Mouse (Mus musculus) MEL (cell line): Measurements from ENCODE around the gene Tmem104. TPM values are rescaled to one million over a fixed set of nuclear protein-coding genes. Genes with fewer than 3 reads are reported as not detected.

Source experiments
- DNase-seq: peaks from one replicate; pipeline ENCODE4 v3.0.0; 2011; ENCODE audit warnings: low read depth, low spot score
- H3K27ac ChIP-seq: 2 replicates; pipeline ENCODE4 v1.5.1; 2012; ENCODE audit warnings: low read depth, mild to moderate bottlenecking, control low read depth, low read length, moderate library complexity; ENCODE audit not compliant: control insufficient read depth
- H3K27me3 ChIP-seq, 2 experiments: fragments of 150-350 bp in 1 of 2; sonication (generic) in 1 of 2; 2 replicates each; pipeline ENCODE4 v1.6.1; 2012; ENCODE audit warnings: low read length in 2 of 2, mild to moderate bottlenecking in 2 of 2, improper control_type of control experiment in 1 of 2, moderate library complexity in 1 of 2; ENCODE audit not compliant: insufficient read depth in 2 of 2, control insufficient read depth in 1 of 2
- H3K36me3 ChIP-seq, 2 experiments: 2 replicates each; pipeline ENCODE4 v1.6.1; 2012 to 2014; ENCODE audit warnings: low read length in 2 of 2, improper control_type of control experiment in 1 of 2, inconsistent platforms in 1 of 2, mild to moderate bottlenecking in 1 of 2; ENCODE audit not compliant: insufficient read depth in 2 of 2, control insufficient read depth in 1 of 2
- H3K4me1 ChIP-seq, 2 experiments: fragments of 150-350 bp in 1 of 2; sonication (generic) in 1 of 2; 2 replicates each; pipeline ENCODE4 v1.6.1; 2012; ENCODE audit warnings: low read length in 2 of 2, improper control_type of control experiment in 1 of 2, mild to moderate bottlenecking in 1 of 2; ENCODE audit not compliant: insufficient read depth in 2 of 2, control insufficient read depth in 1 of 2
- H3K4me3 ChIP-seq, 2 experiments: fragments of 150-350 bp in 1 of 2; sonication (generic) in 1 of 2; 2 replicates each; pipeline ENCODE4 v1.5.1; 2012; ENCODE audit warnings: low read depth in 2 of 2, low read length in 2 of 2, mild to moderate bottlenecking in 2 of 2, moderate library complexity in 2 of 2, control low read depth in 1 of 2, improper control_type of control experiment in 1 of 2; ENCODE audit not compliant: control insufficient read depth in 1 of 2, insufficient read depth in 1 of 2
- H3K79me2 ChIP-seq: 2 replicates; pipeline ENCODE4 v1.6.1; 2012; ENCODE audit warnings: mild to moderate bottlenecking, low read length, moderate library complexity; ENCODE audit not compliant: control insufficient read depth, poor library complexity, insufficient read depth
- H3K9ac ChIP-seq: 2 replicates; pipeline ENCODE4 v1.6.1; 2012; ENCODE audit warnings: low read depth, mild to moderate bottlenecking, control low read depth, low read length, moderate library complexity; ENCODE audit not compliant: control insufficient read depth, poor library complexity, severe bottlenecking
- H3K9me3 ChIP-seq: fragments of 150-350 bp; sonication (generic); replicated peaks from 2 replicates; pipeline ENCODE4 v1.6.1; 2012; ENCODE audit warnings: mild to moderate bottlenecking, low read length, improper control_type of control experiment, moderate library complexity; ENCODE audit not compliant: insufficient read depth
- CHD1 ChIP-seq: IDR thresholded peaks from 2 replicates; pipeline ENCODE4 v1.6.1; 2012; ENCODE audit warnings: low read depth, mild to moderate bottlenecking, inconsistent platforms, low read length, improper control_type of control experiment
- CHD2 ChIP-seq: IDR thresholded peaks from 2 replicates; pipeline ENCODE4 v1.6.1; 2011; ENCODE audit warnings: low read length, improper control_type of control experiment
- E2F4 ChIP-seq: IDR thresholded peaks from 2 replicates; pipeline ENCODE4 v1.6.1; 2011; ENCODE audit warnings: low read depth, low read length, improper control_type of control experiment, borderline replicate concordance
- ELF1 ChIP-seq: IDR thresholded peaks from 2 replicates; pipeline ENCODE4 v1.6.1; 2014; ENCODE audit warnings: low read depth, mild to moderate bottlenecking, inconsistent platforms, low read length, improper control_type of control experiment, moderate library complexity
- EP300 ChIP-seq, 2 experiments: IDR thresholded peaks; 2 replicates each; pipeline ENCODE4 v1.6.1; 2011; ENCODE audit warnings: improper control_type of control experiment in 2 of 2, low read length in 2 of 2, low read depth in 1 of 2, mild to moderate bottlenecking in 1 of 2
- ETS1 ChIP-seq: IDR thresholded peaks from 2 replicates; pipeline ENCODE4 v1.6.1; 2012; ENCODE audit warnings: low read depth, mild to moderate bottlenecking, inconsistent platforms, low read length, improper control_type of control experiment, moderate library complexity
- GABPA ChIP-seq: IDR thresholded peaks from 2 replicates; pipeline ENCODE4 v1.6.1; 2012; ENCODE audit warnings: low read depth, mild to moderate bottlenecking, inconsistent platforms, low read length, improper control_type of control experiment, moderate library complexity
- HCFC1 ChIP-seq: IDR thresholded peaks from 2 replicates; pipeline ENCODE4 v1.6.1; 2012; ENCODE audit warnings: low read depth, mild to moderate bottlenecking, inconsistent platforms, low read length, improper control_type of control experiment, moderate library complexity
- KAT2A ChIP-seq: conservative IDR thresholded peaks from 2 replicates; pipeline ENCODE4 v1.6.1; 2012; ENCODE audit warnings: low read depth, low read length, improper control_type of control experiment, inconsistent platforms
- MAFK ChIP-seq: IDR thresholded peaks from 2 replicates; pipeline ENCODE4 v1.6.1; 2011; ENCODE audit warnings: low read depth, mild to moderate bottlenecking, low read length, improper control_type of control experiment, borderline replicate concordance
- MAZ ChIP-seq: IDR thresholded peaks from 2 replicates; pipeline ENCODE4 v1.6.1; 2012; ENCODE audit warnings: low read depth, mild to moderate bottlenecking, inconsistent platforms, low read length, improper control_type of control experiment
- MYB ChIP-seq: IDR thresholded peaks from 2 replicates; pipeline ENCODE4 v1.6.1; 2011; ENCODE audit warnings: mild to moderate bottlenecking, low read depth, low read length, improper control_type of control experiment
- RAD21 ChIP-seq: IDR thresholded peaks from 2 replicates; pipeline ENCODE4 v1.6.1; 2011; ENCODE audit warnings: mild to moderate bottlenecking, low read depth, low read length, improper control_type of control experiment
- SMC3 ChIP-seq: IDR thresholded peaks from 2 replicates; pipeline ENCODE4 v1.6.1; 2011; ENCODE audit warnings: low read depth, low read length, improper control_type of control experiment
- TAL1 ChIP-seq: IDR thresholded peaks from 2 replicates; pipeline ENCODE4 v1.6.1; 2012; ENCODE audit warnings: mild to moderate bottlenecking, inconsistent platforms, low read length, moderate library complexity, mixed read lengths
- TBP ChIP-seq: IDR thresholded peaks from 2 replicates; pipeline ENCODE4 v1.8.0; 2011; ENCODE audit warnings: low read depth, low read length, improper control_type of control experiment
- UBTF ChIP-seq: IDR thresholded peaks from 2 replicates; pipeline ENCODE4 v1.6.1; 2012; ENCODE audit warnings: low read depth, mild to moderate bottlenecking, inconsistent platforms, low read length, improper control_type of control experiment, moderate library complexity, borderline replicate concordance; ENCODE audit not compliant: insufficient read depth
- USF2 ChIP-seq, 2 experiments: IDR thresholded peaks; 2 replicates each; pipeline ENCODE4 v1.6.1; 2011 to 2012; ENCODE audit warnings: improper control_type of control experiment in 2 of 2, low read length in 2 of 2, borderline replicate concordance in 1 of 2, inconsistent platforms in 1 of 2, low read depth in 1 of 2, mild to moderate bottlenecking in 1 of 2; ENCODE audit not compliant: insufficient read depth in 1 of 2
- ZKSCAN1 ChIP-seq: IDR thresholded peaks from 2 replicates; pipeline ENCODE4 v1.6.1; 2012; ENCODE audit warnings: low read depth, mild to moderate bottlenecking, inconsistent platforms, low read length, improper control_type of control experiment, moderate library complexity
- ZMIZ1 ChIP-seq: IDR thresholded peaks from 2 replicates; pipeline ENCODE4 v1.6.1; 2012; ENCODE audit warnings: low read depth, mild to moderate bottlenecking, inconsistent platforms, low read length, improper control_type of control experiment, moderate library complexity
- polyA plus RNA-seq, 2 experiments: library from polyadenylated mRNA; stranded (reverse) in 1 of 2; unstranded in 1 of 2; fragments of >175 nt in 1 of 2; fragments of >200 nt in 1 of 2; gene quantifications; 2 replicates each; pipeline versions ENCODE4 v1.2.1 to v1.2.4; 2012; ENCODE audit warnings: low replicate concordance in 2 of 2, low read depth in 1 of 2; ENCODE audit not compliant: insufficient read length in 2 of 2, insufficient read depth in 1 of 2, missing spikeins in 1 of 2
- total RNA-seq: library from RNA; depleted of rRNA; stranded (reverse); fragments of 300-350 nt; gene quantifications from 2 replicates; pipeline ENCODE4 v1.2.3, GENCODE M21; 2012

The Tmem104 gene
- total and polyA plus RNA-seq, 3 experiments, result 21.9 to 24.8 TPM; not detected in 1

DNA sequence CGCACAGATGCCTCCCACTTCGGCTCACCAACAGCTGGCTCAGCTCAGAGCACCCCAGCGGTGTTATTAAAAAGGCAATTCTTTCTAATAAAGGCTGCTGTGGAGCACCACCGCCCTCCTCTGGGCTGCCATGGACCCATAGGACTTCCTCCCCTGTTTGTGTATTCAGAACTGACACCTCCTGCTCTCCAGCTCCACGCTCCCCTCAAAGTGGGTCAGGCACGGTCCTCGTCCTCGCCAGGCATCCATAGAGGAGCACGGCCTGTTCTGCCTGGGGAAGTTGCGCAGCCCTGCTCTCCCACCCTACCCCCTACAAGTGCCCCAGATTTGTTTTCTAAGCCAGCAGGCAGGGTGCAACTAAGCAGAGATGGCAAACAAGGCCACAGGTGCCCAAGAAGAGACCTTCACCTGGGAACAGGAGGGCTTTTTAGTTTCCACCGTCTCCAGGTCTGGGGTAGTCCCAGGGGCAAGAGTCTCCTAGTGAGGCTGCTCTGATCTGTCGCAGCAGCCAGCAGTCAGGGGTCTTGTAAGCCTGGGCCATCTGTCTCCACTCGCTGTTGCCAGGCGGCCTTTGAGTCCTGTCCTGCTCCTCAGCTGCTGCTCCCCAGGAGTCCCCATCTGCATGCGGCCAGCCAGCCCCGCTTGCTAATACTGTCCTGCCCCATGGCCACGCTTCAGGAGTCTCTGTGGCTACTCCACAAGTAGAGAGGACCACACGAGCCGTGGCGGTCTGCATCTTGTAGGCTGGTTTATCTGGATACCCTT is 46.4 kb downstream of the Tmem104 start:
- H3K36me3 ChIP-seq, result no peaks in the 10 kb centered on the region; a peak in 1 of 4 replicates
- TF ChIP-seq MYB, result no peak
- no peak for TF ChIP-seq HCFC1
- no peak for TF ChIP-seq ETS1
- no peak for TF ChIP-seq USF2 (IDR thresholded peaks at IDR 0.05; ENCODE audit: borderline replicate concordance in 1 of 2, insufficient read depth in 1 of 2, low read depth in 1 of 2, low read length in 2 of 2)
- TF ChIP-seq MAZ, result no peak
- no peak for TF ChIP-seq ZMIZ1
- TF ChIP-seq KAT2A, result no peak
- TF ChIP-seq SMC3, result no peak
- no peak for TF ChIP-seq UBTF
- no peak for TF ChIP-seq MAFK
- no peak for TF ChIP-seq ELF1
- TF ChIP-seq GABPA, result no peak
- TF ChIP-seq E2F4, result no peak
- no peak for TF ChIP-seq CHD1
- TF ChIP-seq ZKSCAN1, result no peak
- no peak for TF ChIP-seq TBP
- no peak for TF ChIP-seq EP300 (IDR thresholded peaks at IDR 0.05; ENCODE audit: low read depth in 1 of 2, low read length in 2 of 2)
- no peak; the same call in 1 of the 2 replicates for TF ChIP-seq RAD21
- no peak for TF ChIP-seq TAL1
- TF ChIP-seq CHD2, result no peak
- TF ChIP-seq, all 39 proteins: peak for 0
- DNase-seq, result no peak

More for the DNA sequence above, 46.4 kb downstream of the Tmem104 start:
- Histone ChIP-seq H3K4me1 (no peaks in the 10 kb centered on the region), H3K79me2 (no peaks in the 10 kb centered on the region), H3K27me3 (no peaks in the 10 kb centered on the region), H3K27ac (no peak overlapping the region), H3K9me3 (no peaks in the 10 kb centered on the region), H3K9ac (no peak overlapping the region), H3K4me3 (no peak overlapping the region)
